Mouse (Mus musculus): Measurements from ENCODE around the gene Ube2k. TPM values are rescaled to one million over a fixed set of nuclear protein-coding genes. Genes with fewer than 3 reads are reported as not detected.

Ube2k gene
- polyA plus RNA-seq, 1 experiment from 2014 or later = 102 TPM

GRCm38 (mm10) chr5:65638896-65639295 lies 101.9 kb downstream of the Ube2k start:
- Histone ChIP-seq H3K27ac (ENCODE audit: low read length) (no peak overlapping the region), H3K27me3 (replicated peaks; ENCODE audit: insufficient read depth, low read length) (no peaks in the 10 kb centered on the region), H3K36me3 (ENCODE audit: insufficient read depth, low read length) (peaks cover 30% of the 10 kb centered on the region), H3K4me3 (ENCODE audit: low read depth, low read length) (no peak overlapping the region), H3K9me3 (ENCODE audit: low read length) (no peaks in the 10 kb centered on the region), H3K4me2 (replicated peaks; ENCODE audit: low read depth, low read length) (no peak overlapping the region), H3K9ac (replicated peaks; ENCODE audit: low read depth) (no peak overlapping the region), H3K4me1 (ENCODE audit: insufficient read depth, low read depth, low read length) (no peaks in the 10 kb centered on the region)
- no peak for ATAC-seq
- TF ChIP-seq CTCF (IDR thresholded peaks at IDR 0.05) = no peak
- no peak for TF ChIP-seq EP300 (IDR thresholded peaks at IDR 0.05)
- WGBS = 94% methylated on average over 1 of the region's 1 CpGs
- DNase-seq (ENCODE audit: low spot score) = no peak

Other genes with a start within 250 kb of the Ube2k start
- gene Rfc1, start 201.6 kb upstream of the Ube2k start, polyA plus RNA-seq (2015; fragmentation: Nextera tagmentation; extraction: Ambion mirVana) = 34.8 and 37.7 TPM in 2 replicates
- 0.04 TPM in 1 of 2 replicates, not detected in the other for gene Klb, start 188.9 kb upstream of the Ube2k start, polyA plus RNA-seq (2015; fragmentation: Nextera tagmentation; extraction: Ambion mirVana)
- gene Rpl9, start 145.8 kb upstream of the Ube2k start, polyA plus RNA-seq (2015; fragmentation: Nextera tagmentation; extraction: Ambion mirVana) = 798 and 851 TPM in 2 replicates
- gene Lias, start 145.7 kb upstream of the Ube2k start, polyA plus RNA-seq (2015; fragmentation: Nextera tagmentation; extraction: Ambion mirVana) = 38.6 and 42.8 TPM in 2 replicates
- 71.9 and 77.3 TPM in 2 replicates for gene Ugdh, start 101.3 kb upstream of the Ube2k start, polyA plus RNA-seq (2015; fragmentation: Nextera tagmentation; extraction: Ambion mirVana)
- gene Gm43552, start 44.4 kb upstream of the Ube2k start, polyA plus RNA-seq (2015; fragmentation: Nextera tagmentation; extraction: Ambion mirVana) = not detected in 2 replicates
- 249 and 251 TPM in 2 replicates for gene Smim14, start within 50 bp of the Ube2k start, polyA plus RNA-seq (2015; fragmentation: Nextera tagmentation; extraction: Ambion mirVana)
- gene Pds5a, start 161.0 kb downstream of the Ube2k start, polyA plus RNA-seq (2015; fragmentation: Nextera tagmentation; extraction: Ambion mirVana) = 19.8 and 24.7 TPM in 2 replicates
- 7.0 and 7.5 TPM in 2 replicates for gene N4bp2, start 226.3 kb downstream of the Ube2k start, polyA plus RNA-seq (2015; fragmentation: Nextera tagmentation; extraction: Ambion mirVana)